14 mouse cellular contexts compared by ENCODE assay signal in the genomic region with DNA sequence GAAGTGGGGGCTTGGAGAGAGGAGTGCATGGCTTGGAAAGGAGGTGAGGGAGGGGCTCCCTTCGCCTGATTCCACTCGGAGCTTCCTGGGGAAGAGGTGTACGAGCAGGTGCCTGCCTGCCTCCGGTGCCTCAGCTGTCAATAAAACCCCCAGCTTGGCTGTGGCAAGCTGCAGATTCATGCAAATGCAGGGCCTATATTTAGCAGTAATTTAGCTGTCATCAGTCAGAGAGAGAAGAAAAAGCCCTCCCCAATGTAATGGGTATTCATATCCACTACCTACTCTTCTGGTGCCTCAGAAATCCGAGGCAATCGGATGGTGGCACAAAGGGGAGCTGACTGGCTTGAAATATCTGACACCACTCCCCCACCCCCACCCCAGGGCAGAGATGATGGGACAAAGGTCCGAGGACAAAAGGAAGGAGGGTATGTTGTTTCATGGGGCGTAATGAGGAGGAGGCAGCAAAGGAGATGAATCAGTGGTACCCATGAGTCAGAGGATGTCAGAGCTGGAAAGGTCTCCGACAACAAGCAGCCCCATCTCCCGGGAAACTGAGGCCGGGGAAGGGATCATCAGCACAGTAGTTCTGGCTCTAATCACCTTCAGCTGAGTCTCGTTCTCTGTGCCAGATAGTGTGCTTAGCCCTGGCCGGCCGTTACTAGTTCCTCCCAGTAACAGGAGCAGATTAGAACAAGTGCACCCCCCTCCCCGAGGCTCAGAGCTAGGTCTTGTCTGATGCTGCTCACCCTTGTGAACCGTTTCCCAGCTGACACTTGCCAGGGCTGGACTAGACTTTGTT.
DNase-seq lines count a peak whose midpoint lies in the region; ATAC-seq and TF ChIP-seq lines count a peak whose summit lies in the region.
"Had no signal": no experiment of that assay in that cellular context is flagged by ENCODE, and none has a peak within 500 bp of the region (broad histone marks: within the 10 kb centered on the region; RNA-seq: fewer than 3 reads in every experiment).

No protein-coding gene starts in this region.

- no peak overlapping the region for H3K4me2 ChIP-seq in hindbrain, embryonic 11.5 days (replicated peaks; ENCODE audit: low read depth, low read length)
- H3K4me2 ChIP-seq in hindbrain, embryonic 14.5 days (replicated peaks) = no peak overlapping the region
- H3K4me2 ChIP-seq in forebrain, postnatal 0 days (ENCODE audit: low read depth) = peak overlapping the region; percentile 6
- H3K4me2 ChIP-seq: embryonic facial prominence, embryonic 13.5 days; heart, embryonic 15.5 days had no signal

- no peaks in the 10 kb centered on the region for H3K9me3 ChIP-seq in hindbrain, embryonic 11.5 days (ENCODE audit: control insufficient read depth, low read length)
- H3K9me3 ChIP-seq in hindbrain, embryonic 14.5 days (ENCODE audit: control insufficient read depth, low read length) = no peaks in the 10 kb centered on the region
- no peaks in the 10 kb centered on the region for H3K9me3 ChIP-seq in forebrain, postnatal 0 days (ENCODE audit: low read length)
- H3K9me3 ChIP-seq: heart, embryonic 15.5 days had no signal

- H3K27me3 ChIP-seq in hindbrain, embryonic 11.5 days (ENCODE audit: control insufficient read depth, insufficient read depth, low read length) = no peaks in the 10 kb centered on the region
- H3K27me3 ChIP-seq in hindbrain, embryonic 14.5 days (ENCODE audit: control insufficient read depth, insufficient read depth, low read length) = no peaks in the 10 kb centered on the region
- no peaks in the 10 kb centered on the region for H3K27me3 ChIP-seq in forebrain, postnatal 0 days (ENCODE audit: insufficient read depth, low read length)
- H3K27me3 ChIP-seq: embryonic facial prominence, embryonic 13.5 days; heart, embryonic 15.5 days had no signal

- no peaks in the 10 kb centered on the region for H3K36me3 ChIP-seq in hindbrain, embryonic 11.5 days (ENCODE audit: control insufficient read depth, insufficient read depth, low read length)
- no peaks in the 10 kb centered on the region for H3K36me3 ChIP-seq in hindbrain, embryonic 14.5 days (replicated peaks; ENCODE audit: control insufficient read depth, insufficient read depth)
- H3K36me3 ChIP-seq in forebrain, postnatal 0 days (ENCODE audit: insufficient read depth) = no peaks in the 10 kb centered on the region
- H3K36me3 ChIP-seq: embryonic facial prominence, embryonic 13.5 days; heart, embryonic 15.5 days had no signal

- no peak overlapping the region for H3K9ac ChIP-seq in hindbrain, embryonic 11.5 days (ENCODE audit: low read depth, low read length)
- H3K9ac ChIP-seq in hindbrain, embryonic 14.5 days = no peak overlapping the region
- H3K9ac ChIP-seq in forebrain, postnatal 0 days = no peak overlapping the region
- H3K9ac ChIP-seq: embryonic facial prominence, embryonic 13.5 days; heart, embryonic 15.5 days had no signal

- intact Hi-C loops in left cerebral cortex, postnatal 25 days (cut with DNase I) = no loop called here

- H3K27ac ChIP-seq in hindbrain, embryonic 11.5 days (ENCODE audit: low read depth, low read length) = no peak overlapping the region
- H3K27ac ChIP-seq in hindbrain, embryonic 14.5 days = no peak overlapping the region
- peak overlapping the region; percentile 75 for H3K27ac ChIP-seq in forebrain, postnatal 0 days (ENCODE audit: low read depth, low read length)
- H3K27ac ChIP-seq: embryonic facial prominence, embryonic 13.5 days; heart, embryonic 15.5 days had no signal

- H3K4me3 ChIP-seq in hindbrain, embryonic 11.5 days (ENCODE audit: low read depth, low read length) = no peak overlapping the region
- no peak overlapping the region for H3K4me3 ChIP-seq in hindbrain, embryonic 14.5 days (replicated peaks; ENCODE audit: low read length)
- no peak overlapping the region for H3K4me3 ChIP-seq in forebrain, postnatal 0 days (ENCODE audit: low read depth, low read length)
- H3K4me3 ChIP-seq: embryonic facial prominence, embryonic 13.5 days; heart, embryonic 15.5 days had no signal

- TF ChIP-seq CTCF in forebrain, postnatal 0 days (IDR thresholded peaks at IDR 0.05; ENCODE audit: low read depth) = no peak

- H3K4me1 ChIP-seq in hindbrain, embryonic 11.5 days (replicated peaks; ENCODE audit: control insufficient read depth, insufficient read depth, low read length) = no peaks in the 10 kb centered on the region
- no peaks in the 10 kb centered on the region for H3K4me1 ChIP-seq in hindbrain, embryonic 14.5 days (replicated peaks; ENCODE audit: control insufficient read depth, insufficient read depth, low read length)
- no peaks in the 10 kb centered on the region; the same call in 1 of the 2 replicates for H3K4me1 ChIP-seq in forebrain, postnatal 0 days (ENCODE audit: insufficient read depth)
- H3K4me1 ChIP-seq: embryonic facial prominence, embryonic 13.5 days; heart, embryonic 15.5 days had no signal

- WGBS in hindbrain, embryonic 11.5 days = 58% methylated on average over 16 of the region's 16 CpGs
- WGBS in hindbrain, embryonic 14.5 days = 52% methylated on average over 16 of the region's 16 CpGs
- 32% methylated on average over 16 of the region's 16 CpGs for WGBS in forebrain, postnatal 0 days

- no peak for ATAC-seq in hindbrain, embryonic 11.5 days (ENCODE audit: low FRiP score)
- no peak for ATAC-seq in hindbrain, embryonic 14.5 days (ENCODE audit: low FRiP score)
- ATAC-seq in forebrain, postnatal 0 days = peak; percentile 95
- ATAC-seq: intestine, postnatal 0 days had no signal

- peak; percentile 7 for DNase-seq in hindbrain, embryonic 11.5 days (ENCODE audit: low spot score)
- no peak for DNase-seq in hindbrain, embryonic 14.5 days (ENCODE audit: low spot score)
- DNase-seq in brain, adult 2 months (ENCODE audit: low read depth, low spot score) = peak; percentile 83
- peak; percentile 74 for DNase-seq in forebrain, postnatal 0 days
- DNase-seq in left cerebral cortex, postnatal 25 days (ENCODE audit: low spot score in 2 of 2) = peak; percentile 39 to 79
- no peak for DNase-seq in cerebellum, adult 8-10 months
- no peak for DNase-seq in ovary, postnatal 14 days (ENCODE audit: low spot score)
- DNase-seq in kidney, postnatal 4 days = no peak
- DNase-seq: adrenal gland, adult 8-10 months; cerebellum, adult 11 months; gastrocnemius, postnatal 10 days had no signal

Comparison
In these comparisons a context has a peak if more than half of its experiments do, and no peak if none do; other contexts are left out.
1. DNase-seq: peak in hindbrain, embryonic 11.5 days (single experiment), brain, adult 2 months (single experiment), forebrain, postnatal 0 days (single experiment) and left cerebral cortex, postnatal 25 days (2 of 2); none in hindbrain, embryonic 14.5 days (single experiment), cerebellum, adult 8-10 months (single experiment), ovary, postnatal 14 days (single experiment) and kidney, postnatal 4 days (0 of 2).